Mouse (Mus musculus): ENCODE data around the gene Pnldc1.

GRCm38 (mm10) chr17:12857395-12857794 is 52.6 kb downstream of the Pnldc1 start:
- TF ChIP-seq CTCF (IDR thresholded peaks at IDR 0.05; ENCODE audit: low read depth, low read length) (no peak), POLR2A (IDR thresholded peaks at IDR 0.05; ENCODE audit: extremely low read depth, insufficient read depth, low read length) (no peak)
